Mouse (Mus musculus) olfactory bulb, adult 2 months (tissue): ENCODE measurements around the gene Afap1l2.

Source experiments
- CTCF ChIP-seq: fragments of 200-500 bp; IDR thresholded peaks from 2 replicates; pipeline ENCODE4 v1.5.1; 2012; ENCODE audit warnings: low read depth, mild to moderate bottlenecking, low read length, moderate library complexity; ENCODE audit not compliant: insufficient read depth
- POLR2A ChIP-seq: fragments of 200-500 bp; IDR thresholded peaks from 2 replicates; pipeline ENCODE4 v1.6.1; 2012; ENCODE audit warnings: mild to moderate bottlenecking, low read depth, low read length, moderate library complexity; ENCODE audit not compliant: insufficient read depth

GRCm38 (mm10) chr19:56907850-56908249, 100.2 kb downstream of the Afap1l2 start:
- TF ChIP-seq CTCF (no peak), POLR2A (no peak)
